9 mouse cellular contexts compared by ENCODE assay signal in the genomic region with DNA sequence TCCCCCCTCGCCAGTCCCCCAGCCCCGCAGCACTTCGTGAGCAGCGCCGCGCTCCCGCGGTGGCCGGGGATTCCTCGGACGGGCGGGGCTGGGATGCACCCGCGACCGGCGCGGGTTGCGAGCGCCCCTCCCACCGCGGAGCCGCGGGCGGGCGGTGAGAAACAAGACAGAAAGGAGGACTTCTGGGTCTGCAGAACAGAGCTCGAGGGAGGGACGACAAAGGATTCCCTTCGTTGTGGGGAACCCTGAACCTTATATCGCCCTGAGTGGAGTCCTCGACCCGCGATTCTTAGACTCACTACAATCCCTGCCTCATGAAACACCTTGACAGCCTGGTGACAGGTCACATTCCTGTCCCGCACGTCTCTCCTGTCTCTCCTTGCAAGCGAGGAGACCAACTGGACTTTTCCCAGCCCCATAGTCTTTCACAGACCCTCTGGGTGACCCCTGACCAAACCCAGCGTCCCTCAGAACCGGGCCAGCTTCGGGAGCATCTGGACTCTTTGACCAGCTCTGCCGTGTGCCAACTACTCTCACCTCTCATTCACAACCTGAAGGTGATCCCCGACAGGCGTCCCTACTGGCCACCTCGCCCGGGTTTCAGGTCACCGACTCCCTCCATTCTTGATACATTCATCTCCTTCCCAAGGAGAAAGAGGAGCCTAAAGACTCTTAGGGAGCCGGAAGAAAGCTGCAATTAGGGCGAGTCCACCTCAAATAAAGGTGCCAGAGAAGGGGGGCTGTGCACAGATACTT. TPM values are rescaled to one million over a fixed set of nuclear protein-coding genes. Genes with fewer than 3 reads are reported as not detected.
DNase-seq lines count a peak whose midpoint lies in the region; ATAC-seq and TF ChIP-seq lines count a peak whose summit lies in the region.
"Had no signal": no experiment of that assay in that cellular context is flagged by ENCODE, and none has a peak within 500 bp of the region (broad histone marks: within the 10 kb centered on the region; RNA-seq: fewer than 3 reads in every experiment).

No protein-coding gene starts in this region.

- no peak for TF ChIP-seq EP300 in heart, adult 2 months (IDR thresholded peaks at IDR 0.05; ENCODE audit: insufficient read depth, low read depth, low read length)

- peaks cover 9% of the 10 kb centered on the region for H3K27me3 ChIP-seq in heart, adult 2 months (ENCODE audit: control insufficient read depth, insufficient read depth, low read length)
- peaks cover 26% of the 10 kb centered on the region for H3K27me3 ChIP-seq in forebrain, embryonic 12.5 days
- H3K27me3 ChIP-seq in intestine, postnatal 0 days (replicated peaks; ENCODE audit: control insufficient read depth, insufficient read depth, low read length), result peaks cover 38% of the 10 kb centered on the region

- H3K4me3 ChIP-seq in heart, adult 2 months, result peak overlapping the region; percentile 35
- peak overlapping the region; percentile 11 to 66; a peak in 3 of 4 replicates for H3K4me3 ChIP-seq in ES-E14 (ENCODE audit: insufficient read depth in 1 of 2, low read depth in 1 of 2, low read length in 2 of 2, poor library complexity in 1 of 2, severe bottlenecking in 1 of 2)
- peak overlapping the region; percentile 58 for H3K4me3 ChIP-seq in forebrain, embryonic 12.5 days (replicated peaks)
- peak overlapping the region; percentile 33 for H3K4me3 ChIP-seq in intestine, postnatal 0 days (ENCODE audit: low read depth, low read length)

- 4% methylated on average over 46 of the region's 46 CpGs for WGBS in heart, adult 2 months
- under 1% methylated on average over 45 of the region's 46 CpGs for WGBS in forebrain, embryonic 12.5 days
- under 1% methylated on average over 46 of the region's 46 CpGs for WGBS in intestine, postnatal 0 days

- H3K9ac ChIP-seq in heart, adult 2 months (ENCODE audit: low read depth, low read length), result peak overlapping the region; percentile 26; the same call in 1 of the 2 replicates
- 0 out of 2 replicates have a peak overlapping the region, but pooled peaks have one; percentile 5 for H3K9ac ChIP-seq in ES-E14 (ENCODE audit: insufficient read depth, low read depth, low read length, poor library complexity, severe bottlenecking)
- H3K9ac ChIP-seq in forebrain, embryonic 12.5 days, result peak overlapping the region; percentile 74
- H3K9ac ChIP-seq in intestine, postnatal 0 days (ENCODE audit: low read depth, low read length), result 0 out of 2 replicates have a peak overlapping the region, but pooled peaks have one; percentile 7

- H3K27ac ChIP-seq in heart, adult 2 months, result no peak overlapping the region
- no peak overlapping the region for H3K27ac ChIP-seq in ES-E14 (ENCODE audit: insufficient read depth, low read depth, low read length, poor library complexity, severe bottlenecking)
- peak overlapping the region; percentile 97 for H3K27ac ChIP-seq in forebrain, embryonic 12.5 days
- no peak overlapping the region for H3K27ac ChIP-seq in intestine, postnatal 0 days (ENCODE audit: low read depth, low read length)
- H3K27ac ChIP-seq: macrophage had no signal

- H3K4me1 ChIP-seq in heart, adult 2 months (ENCODE audit: control insufficient read depth, insufficient read depth, low read length), result peaks cover 8% of the 10 kb centered on the region
- H3K4me1 ChIP-seq in ES-E14 (ENCODE audit: control insufficient read depth in 2 of 2, insufficient read depth in 2 of 2, low read length in 2 of 2, poor library complexity in 1 of 2), result peaks cover 2 to 31% of the 10 kb centered on the region in 2 experiments
- peaks cover 66% of the 10 kb centered on the region for H3K4me1 ChIP-seq in forebrain, embryonic 12.5 days
- peaks cover 13% of the 10 kb centered on the region for H3K4me1 ChIP-seq in intestine, postnatal 0 days (replicated peaks; ENCODE audit: control insufficient read depth, insufficient read depth, low read length)

- H3K9me3 ChIP-seq in ES-E14 (ENCODE audit: control insufficient read depth, insufficient read depth, low read depth, low read length), result no peaks in the 10 kb centered on the region
- H3K9me3 ChIP-seq in forebrain, embryonic 12.5 days, result no peaks in the 10 kb centered on the region
- no peaks in the 10 kb centered on the region for H3K9me3 ChIP-seq in intestine, postnatal 0 days (ENCODE audit: control insufficient read depth)

- TF ChIP-seq POLR2A in heart, adult 2 months (IDR thresholded peaks at IDR 0.05; ENCODE audit: insufficient read depth, low read depth, low read length), result no peak

- no peaks in the 10 kb centered on the region for H3K36me3 ChIP-seq in heart, adult 2 months (ENCODE audit: control insufficient read depth, insufficient read depth, low read length)
- H3K36me3 ChIP-seq in ES-E14 (ENCODE audit: control insufficient read depth, insufficient read depth, low read length, poor library complexity, severe bottlenecking), result peaks cover 7% of the 10 kb centered on the region; the same call in 1 of the 2 replicates
- peaks cover 8% of the 10 kb centered on the region for H3K36me3 ChIP-seq in forebrain, embryonic 12.5 days (replicated peaks)
- H3K36me3 ChIP-seq in intestine, postnatal 0 days (ENCODE audit: control insufficient read depth, insufficient read depth), result peaks cover 8% of the 10 kb centered on the region; the same call in 1 of the 2 replicates

- in situ Hi-C loops in ES-E14 (cut with MboI; ENCODE audit: low sequenced_read_pairs in 2 of 2, unreplicated experiment in 2 of 2), result no loop called here

- peak overlapping the region; percentile 85 for H3K4me2 ChIP-seq in forebrain, embryonic 12.5 days
- H3K4me2 ChIP-seq in intestine, postnatal 0 days (replicated peaks; ENCODE audit: low read depth), result peak overlapping the region; percentile 67

- TF ChIP-seq CTCF in heart, adult 2 months (IDR thresholded peaks at IDR 0.05), result no peak
- no peak for TF ChIP-seq CTCF in intestine, postnatal 0 days (IDR thresholded peaks at IDR 0.05; ENCODE audit: low read depth)

- intact Hi-C loops in heart, adult 2 months (cut with DNase I), result no loop called here

- H3K79me2 ChIP-seq in heart, adult 2 months (replicated peaks; ENCODE audit: control insufficient read depth, insufficient read depth, low read length), result no peaks in the 10 kb centered on the region

- peak; percentile 15; the same call in 1 of the 2 replicates for ATAC-seq in forebrain, embryonic 12.5 days (ENCODE audit: low FRiP score)
- ATAC-seq in intestine, postnatal 0 days, result no peak

- DNase-seq in heart, adult 2 months, result peak; percentile 61 to 68
- no peak for DNase-seq in heart, adult 9 months (ENCODE audit: low spot score in 2 of 2)
- DNase-seq in ES-E14 (ENCODE audit: low read depth, low spot score), result no peak
- peak; percentile 61 for DNase-seq in neural tube, embryonic 10.5 days (ENCODE audit: extremely low spot score, low spot score)
- DNase-seq in frontal cortex, postnatal 14 days (ENCODE audit: low spot score in 2 of 2), result no peak
- DNase-seq in gastrocnemius, adult 8-10 months (ENCODE audit: low spot score in 2 of 2), result no peak

TF ChIP-seq in ES-E14, 5 proteins besides CTCF, POLR2A, EP300 and RAD21:
- no peak for TF ChIP-seq ZNF384 (IDR thresholded peaks at IDR 0.05; ENCODE audit: low read depth, low read length)
- no peak for TF ChIP-seq HCFC1 (IDR thresholded peaks at IDR 0.05; ENCODE audit: borderline replicate concordance, insufficient read depth, low read length)
- TF ChIP-seq ZC3H11A (IDR thresholded peaks at IDR 0.05; ENCODE audit: borderline replicate concordance, low read depth, low read length), result no peak
- TF ChIP-seq MAFK (IDR thresholded peaks at IDR 0.05; ENCODE audit: insufficient read depth, low read depth, low read length), result no peak
- TF ChIP-seq CHD2 (IDR thresholded peaks at IDR 0.05; ENCODE audit: low read depth, low read length), result no peak

RNA-seq across cellular contexts. Expression of gene Kcnn1, which starts 1.1 kb away (rescaled TPM):
- total RNA-seq in heart, adult 2 months (2021), result 10 to 100 TPM; 12.6 to 14.7 TPM
- 21.5 and 29.0 TPM in 2 replicates for polyA plus RNA-seq in heart, adult 2 months (2012; rRNA removed)
- 3.7 and 6.6 TPM in 2 replicates for total RNA-seq in ES-E14 (2012; rRNA removed)
- polyA plus RNA-seq in forebrain, embryonic 12.5 days (2016; fragmentation: Nextera tagmentation; extraction: Ambion mirVana), result 14.4 and 16.3 TPM in 2 replicates
- 0.17 and 0.30 TPM in 2 replicates for polyA plus RNA-seq in intestine, postnatal 0 days (2015; fragmentation: Nextera tagmentation; extraction: Ambion mirVana)
- total RNA-seq in gastrocnemius, adult 8-10 months (2022), result 10 to 100 TPM; 18.0 to 21.5 (median 20.5) TPM

RNA-seq across cellular contexts. Expression of gene Ccdc124, which starts 9.6 kb away (rescaled TPM):
- 10 to 100 TPM; 44.6 to 49.1 TPM for total RNA-seq in heart, adult 2 months (2021)
- 26.8 and 40.7 TPM in 2 replicates for polyA plus RNA-seq in heart, adult 2 months (2012; rRNA removed)
- total RNA-seq in ES-E14 (2012; rRNA removed), result 52.5 and 82.3 TPM in 2 replicates
- polyA plus RNA-seq in forebrain, embryonic 12.5 days (2016; fragmentation: Nextera tagmentation; extraction: Ambion mirVana), result 154 and 159 TPM in 2 replicates
- polyA plus RNA-seq in intestine, postnatal 0 days (2015; fragmentation: Nextera tagmentation; extraction: Ambion mirVana), result 61.7 and 64.3 TPM in 2 replicates
- 10 to 100 TPM; 61.7 to 77.8 (median 67.5) TPM for total RNA-seq in gastrocnemius, adult 8-10 months (2022)

RNA-seq across cellular contexts. Expression of gene Arrdc2, which starts 24.6 kb away (rescaled TPM):
- total RNA-seq in heart, adult 2 months (2021), result 10 to 100 TPM in 1 of 2 experiments, 1 to 10 TPM in 1; 8.9 to 18.6 TPM
- 15.2 and 36.2 TPM in 2 replicates for polyA plus RNA-seq in heart, adult 2 months (2012; rRNA removed)
- total RNA-seq in ES-E14 (2012; rRNA removed), result 11.4 and 18.8 TPM in 2 replicates
- 5.6 and 8.2 TPM in 2 replicates for polyA plus RNA-seq in forebrain, embryonic 12.5 days (2016; fragmentation: Nextera tagmentation; extraction: Ambion mirVana)
- 6.2 and 6.9 TPM in 2 replicates for polyA plus RNA-seq in intestine, postnatal 0 days (2015; fragmentation: Nextera tagmentation; extraction: Ambion mirVana)
- 100 to 1,000 TPM in 1 of 4 experiments, 10 to 100 TPM in 3; 38.9 to 177 (median 68.9) TPM for total RNA-seq in gastrocnemius, adult 8-10 months (2022)

RNA-seq across cellular contexts. Expression of gene Slc5a5, which starts 28.4 kb away (rescaled TPM):
- not detected for total RNA-seq in heart, adult 2 months (2021)
- polyA plus RNA-seq in heart, adult 2 months (2012; rRNA removed), result 0.18 TPM in 2 replicates
- total RNA-seq in ES-E14 (2012; rRNA removed), result 2.5 and 3.4 TPM in 2 replicates
- polyA plus RNA-seq in forebrain, embryonic 12.5 days (2016; fragmentation: Nextera tagmentation; extraction: Ambion mirVana), result 0.49 and 0.67 TPM in 2 replicates
- 0.20 and 0.52 TPM in 2 replicates for polyA plus RNA-seq in intestine, postnatal 0 days (2015; fragmentation: Nextera tagmentation; extraction: Ambion mirVana)
- not detected for total RNA-seq in gastrocnemius, adult 8-10 months (2022)
- polyA plus RNA-seq: macrophage had no signal

RNA-seq across cellular contexts. Expression of gene Rpl18a, which starts 33.1 kb away (rescaled TPM):
- 1,000 to 10,000 TPM in 1 of 2 experiments, 100 to 1,000 TPM in 1; 909 to 1,075 TPM for total RNA-seq in heart, adult 2 months (2021)
- polyA plus RNA-seq in heart, adult 2 months (2012; rRNA removed), result 1,802 and 2,387 TPM in 2 replicates
- total RNA-seq in ES-E14 (2012; rRNA removed), result 2,806 and 2,972 TPM in 2 replicates
- 2,624 and 2,770 TPM in 2 replicates for polyA plus RNA-seq in forebrain, embryonic 12.5 days (2016; fragmentation: Nextera tagmentation; extraction: Ambion mirVana)
- 2,933 and 2,947 TPM in 2 replicates for polyA plus RNA-seq in intestine, postnatal 0 days (2015; fragmentation: Nextera tagmentation; extraction: Ambion mirVana)
- 1,000 to 10,000 TPM in 2 of 4 experiments, 100 to 1,000 TPM in 2; 935 to 1,159 (median 1,025) TPM for total RNA-seq in gastrocnemius, adult 8-10 months (2022)

Comparison
In these comparisons a context has a peak if more than half of its experiments do, and no peak if none do; other contexts are left out.
1. DNase-seq: peak in heart, adult 2 months (2 of 2) and neural tube, embryonic 10.5 days (single experiment); none in heart, adult 9 months (0 of 2), ES-E14 (single experiment), frontal cortex, postnatal 14 days (0 of 2) and gastrocnemius, adult 8-10 months (0 of 2).
2. H3K9ac ChIP-seq: peak in every context shown above with its lines; median percentile 74 in forebrain, embryonic 12.5 days; 26 in heart, adult 2 months; 7 in intestine, postnatal 0 days; 5 in ES-E14.
3. Peak in every context shown above with its lines, with median percentiles within 50 percentile points of each other: H3K4me3 ChIP-seq.